16 mouse cellular contexts compared by ENCODE assay signal in the genomic region with DNA sequence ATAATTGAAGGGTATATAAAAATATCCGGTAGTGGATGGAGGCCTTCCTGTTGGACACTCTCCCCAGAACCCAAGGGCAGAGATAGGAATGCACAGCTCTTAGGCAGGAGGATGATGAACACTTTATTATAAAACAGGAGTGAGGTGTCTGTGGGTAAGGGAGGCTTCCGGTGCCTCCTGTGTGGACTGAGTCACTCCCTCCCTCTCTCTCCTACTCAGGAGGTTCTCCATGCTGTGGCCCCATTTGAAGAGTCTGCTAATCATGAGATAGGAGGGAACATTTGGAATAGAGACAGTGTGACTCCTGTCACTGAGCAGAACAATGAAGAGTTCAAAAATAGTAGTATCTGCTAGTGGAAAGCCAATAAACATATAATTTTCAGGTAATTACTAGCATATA.
"Had no signal": no experiment of that assay in that cellular context is flagged by ENCODE, and none has a peak within 500 bp of the region (broad histone marks: within the 10 kb centered on the region; RNA-seq: fewer than 3 reads in every experiment).

No protein-coding gene starts in this region.

- H3K9me3 ChIP-seq: midbrain, embryonic 13.5 days; midbrain, embryonic 15.5 days; neural tube, embryonic 12.5 days; stomach, embryonic 15.5 days had no signal

- H3K27me3 ChIP-seq: midbrain, embryonic 13.5 days; midbrain, embryonic 15.5 days; neural tube, embryonic 12.5 days; stomach, embryonic 15.5 days had no signal

- H3K4me2 ChIP-seq: lung, embryonic 14.5 days; midbrain, embryonic 11.5 days; midbrain, embryonic 13.5 days; midbrain, embryonic 15.5 days; neural tube, embryonic 12.5 days; stomach, embryonic 15.5 days had no signal

- H3K36me3 ChIP-seq: midbrain, embryonic 13.5 days; midbrain, embryonic 15.5 days; neural tube, embryonic 12.5 days; stomach, embryonic 15.5 days had no signal

- H3K27ac ChIP-seq: macrophage; midbrain, embryonic 13.5 days; midbrain, embryonic 15.5 days; neural tube, embryonic 12.5 days; stomach, embryonic 15.5 days; stomach, postnatal 0 days had no signal

- H3K4me1 ChIP-seq: midbrain, embryonic 13.5 days; midbrain, embryonic 15.5 days; stomach, embryonic 15.5 days had no signal

- ATAC-seq: midbrain, embryonic 13.5 days; midbrain, embryonic 15.5 days had no signal

- H3K4me3 ChIP-seq: megakaryocyte, embryonic 14.5 days; midbrain, embryonic 13.5 days; midbrain, embryonic 15.5 days; neural tube, embryonic 12.5 days; stomach, embryonic 15.5 days had no signal

- DNase-seq: lung, adult 18-20 months; lung, embryonic 14.5 days; lung, postnatal 10 days; lung, postnatal 36 days; right cerebral cortex, postnatal 14 days; thymus, adult 2 months; thymus, postnatal 25 days; thymus, postnatal 4 days had no signal

- H3K9ac ChIP-seq: lung, embryonic 14.5 days; midbrain, embryonic 13.5 days; midbrain, embryonic 15.5 days; neural tube, embryonic 12.5 days; stomach, embryonic 15.5 days had no signal
